Comparison of ENCODE assay signal across 10 mouse cellular contexts in genomic region chr4:139131858-139132672, GRCm38 (mm10). TPM values are rescaled to one million over a fixed set of nuclear protein-coding genes. Genes with fewer than 3 reads are reported as not detected.
A peak's percentile ranks its signal among the peaks of the same experiment; 100 is the strongest.
DNase-seq lines count a peak whose midpoint lies in the region; ATAC-seq and TF ChIP-seq lines count a peak whose summit lies in the region.
"Had no signal": no experiment of that assay in that cellular context is flagged by ENCODE, and none has a peak within 500 bp of the region (broad histone marks: within the 10 kb centered on the region; RNA-seq: fewer than 3 reads in every experiment).

No protein-coding gene starts in this region.

- DNase-seq in gastrocnemius, adult 2 months: no peak
- no peak for DNase-seq in gastrocnemius, postnatal 10 days
- DNase-seq in midbrain, embryonic 10.5 days (ENCODE audit: low spot score): no peak
- DNase-seq in liver, embryonic 14.5 days (ENCODE audit: low read depth in 3 of 3, low spot score in 3 of 3): no peak
- DNase-seq in right cerebral cortex, postnatal 4 days: no peak
- no peak for DNase-seq in kidney, postnatal 25 days
- DNase-seq in lung, adult 18-20 months: no peak

- H3K36me3 ChIP-seq in midbrain, embryonic 13.5 days: no peaks in the 10 kb centered on the region
- peaks cover 4% of the 10 kb centered on the region for H3K36me3 ChIP-seq in midbrain, embryonic 10.5 days
- H3K36me3 ChIP-seq in liver, embryonic 14.5 days (replicated peaks; ENCODE audit: control insufficient read depth, insufficient read depth, low read depth): no peaks in the 10 kb centered on the region

- intact Hi-C loops in gastrocnemius, adult 2 months (cut with DNase I): loop anchor here (5.0 kb wide), 1 partner anchor 60 kb away; the partner anchor contains the start of gene Capzb

- H3K27me3 ChIP-seq in midbrain, embryonic 13.5 days: no peaks in the 10 kb centered on the region
- H3K27me3 ChIP-seq in midbrain, embryonic 10.5 days (ENCODE audit: low read depth, poor library complexity, severe bottlenecking): no peaks in the 10 kb centered on the region
- no peaks in the 10 kb centered on the region for H3K27me3 ChIP-seq in liver, embryonic 14.5 days (ENCODE audit: control insufficient read depth, insufficient read depth, low read length)
- H3K27me3 ChIP-seq: heart, embryonic 12.5 days had no signal

- no peak overlapping the region; the same call in 1 of the 2 replicates for H3K4me3 ChIP-seq in gastrocnemius, adult 2 months
- peak overlapping the region; percentile 83 for H3K4me3 ChIP-seq in midbrain, embryonic 13.5 days (replicated peaks)
- H3K4me3 ChIP-seq in midbrain, embryonic 10.5 days: no peak overlapping the region
- no peak overlapping the region for H3K4me3 ChIP-seq in liver, embryonic 14.5 days (ENCODE audit: insufficient read depth in 1 of 2, low read depth in 2 of 2, low read length in 2 of 2)

- no peaks in the 10 kb centered on the region for H3K9me3 ChIP-seq in midbrain, embryonic 13.5 days
- no peaks in the 10 kb centered on the region for H3K9me3 ChIP-seq in midbrain, embryonic 10.5 days (replicated peaks)
- H3K9me3 ChIP-seq in liver, embryonic 14.5 days (ENCODE audit: control insufficient read depth, low read length): no peaks in the 10 kb centered on the region

- ATAC-seq in midbrain, embryonic 13.5 days: no peak
- no peak for ATAC-seq in liver, embryonic 14.5 days (ENCODE audit: insufficient read depth)

- H3K4me2 ChIP-seq in midbrain, embryonic 13.5 days (replicated peaks): peak overlapping the region; percentile 97
- peak overlapping the region; percentile 93 for H3K4me2 ChIP-seq in liver, embryonic 14.5 days (ENCODE audit: low read depth)

- WGBS in midbrain, embryonic 13.5 days: 88% methylated on average over 14 of the region's 14 CpGs
- WGBS in midbrain, embryonic 10.5 days: 90% methylated on average over 14 of the region's 14 CpGs
- 47% methylated on average over 14 of the region's 14 CpGs for WGBS in liver, embryonic 14.5 days (ENCODE audit: insufficient replicate concordance)

- H3K4me1 ChIP-seq in midbrain, embryonic 13.5 days (replicated peaks): peaks cover 26% of the 10 kb centered on the region
- peaks cover 24% of the 10 kb centered on the region for H3K4me1 ChIP-seq in midbrain, embryonic 10.5 days
- peaks cover 18 to 23% of the 10 kb centered on the region in 2 experiments for H3K4me1 ChIP-seq in liver, embryonic 14.5 days (replicated peaks; ENCODE audit: control insufficient read depth in 2 of 2, insufficient read depth in 2 of 2, low read length in 1 of 2)

- 0 out of 2 replicates have a peak, but pooled peaks have one; percentile 17 for TF ChIP-seq EP300 in liver, embryonic 14.5 days (IDR thresholded peaks at IDR 0.05; ENCODE audit: low read depth)

- TF ChIP-seq CTCF in gastrocnemius, adult 2 months (IDR thresholded peaks at IDR 0.05): no peak
- TF ChIP-seq CTCF in liver, embryonic 14.5 days (IDR thresholded peaks at IDR 0.05; ENCODE audit: low read depth): no peak

- peak overlapping the region; percentile 96 for H3K27ac ChIP-seq in gastrocnemius, adult 2 months
- H3K27ac ChIP-seq in midbrain, embryonic 13.5 days: no peak overlapping the region
- no peak overlapping the region for H3K27ac ChIP-seq in midbrain, embryonic 10.5 days (replicated peaks)
- no peak overlapping the region for H3K27ac ChIP-seq in liver, embryonic 14.5 days

- H3K9ac ChIP-seq in midbrain, embryonic 13.5 days (replicated peaks): no peak overlapping the region
- 0 out of 2 replicates have a peak overlapping the region, but pooled peaks have one; percentile 13 for H3K9ac ChIP-seq in liver, embryonic 14.5 days (replicated peaks)
- H3K9ac ChIP-seq: heart, embryonic 12.5 days had no signal

RNA-seq across cellular contexts. Expression of gene Minos1, which starts 1.2 kb away (rescaled TPM):
- 100 to 1,000 TPM; 304 to 430 TPM for total RNA-seq in gastrocnemius, adult 2 months (2021)
- 100 to 1,000 TPM; 399 to 482 TPM for total RNA-seq in gastrocnemius, postnatal 10 days (2021)
- 414 and 419 TPM in 2 replicates for polyA plus RNA-seq in midbrain, embryonic 13.5 days (2015; fragmentation: Nextera tagmentation; extraction: Ambion mirVana)
- polyA plus RNA-seq in midbrain, embryonic 10.5 days (2016; fragmentation: Nextera tagmentation; extraction: Ambion mirVana): 359 and 362 TPM in 2 replicates
- polyA plus RNA-seq in liver, embryonic 14.5 days (2012; rRNA removed): 29.1 and 94.0 TPM in 2 replicates
- 391 and 424 TPM in 2 replicates for polyA plus RNA-seq in liver, embryonic 14.5 days (2014; fragmentation: Nextera tagmentation; extraction: Ambion mirVana)

RNA-seq across cellular contexts. Expression of gene Nbl1, which starts 39.3 kb away (rescaled TPM):
- 10 to 100 TPM; 19.9 to 40.8 TPM for total RNA-seq in gastrocnemius, adult 2 months (2021)
- total RNA-seq in gastrocnemius, postnatal 10 days (2021): 10 to 100 TPM; 51.0 to 51.1 TPM
- polyA plus RNA-seq in midbrain, embryonic 13.5 days (2015; fragmentation: Nextera tagmentation; extraction: Ambion mirVana): 22.1 and 32.0 TPM in 2 replicates
- polyA plus RNA-seq in midbrain, embryonic 10.5 days (2016; fragmentation: Nextera tagmentation; extraction: Ambion mirVana): 8.7 and 14.8 TPM in 2 replicates
- 0.74 and 0.80 TPM in 2 replicates for polyA plus RNA-seq in liver, embryonic 14.5 days (2012; rRNA removed)
- 0.63 and 0.91 TPM in 2 replicates for polyA plus RNA-seq in liver, embryonic 14.5 days (2014; fragmentation: Nextera tagmentation; extraction: Ambion mirVana)

RNA-seq across cellular contexts. Expression of gene Htr6, which starts 56.7 kb away (rescaled TPM):
- total RNA-seq in gastrocnemius, adult 2 months (2021): not detected
- total RNA-seq in gastrocnemius, postnatal 10 days (2021): not detected
- 0.11 and 0.14 TPM in 2 replicates for polyA plus RNA-seq in midbrain, embryonic 13.5 days (2015; fragmentation: Nextera tagmentation; extraction: Ambion mirVana)
- not detected in 2 replicates for polyA plus RNA-seq in midbrain, embryonic 10.5 days (2016; fragmentation: Nextera tagmentation; extraction: Ambion mirVana)
- not detected in 2 replicates for polyA plus RNA-seq in liver, embryonic 14.5 days (2012; rRNA removed)
- not detected in 2 replicates for polyA plus RNA-seq in liver, embryonic 14.5 days (2014; fragmentation: Nextera tagmentation; extraction: Ambion mirVana)
- polyA plus RNA-seq: heart, embryonic 12.5 days; liver, embryonic 16.5 days had no signal
